Comparison of ENCODE assay signal across 9 mouse cellular contexts in genomic region chr9:75434172-75434793, GRCm38 (mm10). TPM values are rescaled to one million over a fixed set of nuclear protein-coding genes. Genes with fewer than 3 reads are reported as not detected.
DNase-seq lines count a peak whose midpoint lies in the region; ATAC-seq lines count a peak whose summit lies in the region.
"Had no signal": no experiment of that assay in that cellular context is flagged by ENCODE, and none has a peak within 500 bp of the region (broad histone marks: within the 10 kb centered on the region; RNA-seq: fewer than 3 reads in every experiment).

No protein-coding gene starts in this region.

- H3K9me3 ChIP-seq in heart, embryonic 16.5 days (replicated peaks; ENCODE audit: control insufficient read depth, low read length): no peaks in the 10 kb centered on the region
- no peaks in the 10 kb centered on the region for H3K9me3 ChIP-seq in stomach, embryonic 14.5 days (ENCODE audit: control insufficient read depth, low read depth, low read length)
- H3K9me3 ChIP-seq: midbrain, embryonic 12.5 days had no signal

- H3K27ac ChIP-seq in heart, embryonic 16.5 days (ENCODE audit: low read length): no peak overlapping the region
- H3K27ac ChIP-seq in stomach, embryonic 14.5 days (ENCODE audit: low read length): no peak overlapping the region
- H3K27ac ChIP-seq: midbrain, embryonic 12.5 days had no signal

- H3K4me2 ChIP-seq in heart, embryonic 16.5 days (ENCODE audit: low read depth, low read length): 0 out of 2 replicates have a peak overlapping the region, but pooled peaks have one; percentile 0
- no peak overlapping the region for H3K4me2 ChIP-seq in stomach, embryonic 14.5 days (replicated peaks; ENCODE audit: low read depth, low read length)
- H3K4me2 ChIP-seq: midbrain, embryonic 12.5 days had no signal

- peak; percentile 19 for DNase-seq in adrenal gland, adult 8-10 months
- no peak for DNase-seq in adrenal gland, postnatal 4 days (ENCODE audit: low spot score in 2 of 2)
- peak; percentile 88 for DNase-seq in CD4-positive helper T cell, adult 2 months (ENCODE audit: low read depth, low spot score)
- peak; percentile 63 for DNase-seq in cerebellum, adult 9-11 months
- peak; percentile 84 for DNase-seq in kidney, postnatal 14 days
- peak; percentile 88 for DNase-seq in lung, postnatal 25 days (ENCODE audit: low spot score)

- H3K9ac ChIP-seq in heart, embryonic 16.5 days (ENCODE audit: low read length): no peak overlapping the region
- no peak overlapping the region for H3K9ac ChIP-seq in stomach, embryonic 14.5 days (replicated peaks; ENCODE audit: low read depth, low read length)
- H3K9ac ChIP-seq: midbrain, embryonic 12.5 days had no signal

- H3K27me3 ChIP-seq in heart, embryonic 16.5 days (ENCODE audit: control insufficient read depth, insufficient read depth, low read length): no peaks in the 10 kb centered on the region
- H3K27me3 ChIP-seq in stomach, embryonic 14.5 days (ENCODE audit: control insufficient read depth, insufficient read depth, low read length): no peaks in the 10 kb centered on the region
- H3K27me3 ChIP-seq: midbrain, embryonic 12.5 days had no signal

- no peak for ATAC-seq in heart, embryonic 16.5 days (replicated peaks; ENCODE audit: extremely low read depth, insufficient read depth, low FRiP score)
- ATAC-seq in stomach, embryonic 14.5 days (ENCODE audit: insufficient number of reproducible peaks, insufficient read depth, low FRiP score, low read depth): peak; percentile 42; the same call in 1 of the 2 replicates

- peaks cover 14% of the 10 kb centered on the region for H3K4me1 ChIP-seq in heart, embryonic 16.5 days (ENCODE audit: control insufficient read depth, insufficient read depth, low read length)
- no peaks in the 10 kb centered on the region for H3K4me1 ChIP-seq in stomach, embryonic 14.5 days (ENCODE audit: control insufficient read depth, insufficient read depth, low read length)

- H3K4me3 ChIP-seq in heart, embryonic 16.5 days (ENCODE audit: low read length): no peak overlapping the region
- no peak overlapping the region for H3K4me3 ChIP-seq in stomach, embryonic 14.5 days (ENCODE audit: low read depth, low read length)
- H3K4me3 ChIP-seq: midbrain, embryonic 12.5 days had no signal

- WGBS in heart, embryonic 16.5 days: 35% methylated on average over 7 of the region's 7 CpGs
- 47% methylated on average over 7 of the region's 7 CpGs for whole genome bisulfite sequencing in stomach, embryonic 14.5 days

- H3K36me3 ChIP-seq in heart, embryonic 16.5 days (ENCODE audit: control insufficient read depth, insufficient read depth): no peaks in the 10 kb centered on the region
- no peaks in the 10 kb centered on the region for H3K36me3 ChIP-seq in stomach, embryonic 14.5 days (ENCODE audit: control insufficient read depth, insufficient read depth, low read length)
- H3K36me3 ChIP-seq: midbrain, embryonic 12.5 days had no signal

RNA-seq across cellular contexts. Expression of gene Leo1, which starts 7.0 kb away (rescaled TPM):
- 10 to 100 TPM; 20.7 to 25.8 (median 22.3) TPM for total RNA-seq in adrenal gland, adult 8-10 months (2022)
- 10 to 100 TPM; 36.0 to 37.0 TPM for total RNA-seq in adrenal gland, postnatal 4 days (2021)
- polyA plus RNA-seq in heart, embryonic 16.5 days (2015; fragmentation: Nextera tagmentation; extraction: Ambion mirVana): 28.1 and 32.0 TPM in 2 replicates
- 39.0 and 39.6 TPM in 2 replicates for polyA plus RNA-seq in stomach, embryonic 14.5 days (2014; fragmentation: Nextera tagmentation; extraction: Ambion mirVana)

RNA-seq across cellular contexts. Expression of gene Mapk6, which starts 24.5 kb away (rescaled TPM):
- total RNA-seq in adrenal gland, adult 8-10 months (2022): 10 to 100 TPM; 31.4 to 49.5 (median 36.9) TPM
- 10 to 100 TPM; 45.4 to 46.7 TPM for total RNA-seq in adrenal gland, postnatal 4 days (2021)
- polyA plus RNA-seq in heart, embryonic 16.5 days (2015; fragmentation: Nextera tagmentation; extraction: Ambion mirVana): 35.8 and 41.6 TPM in 2 replicates
- polyA plus RNA-seq in stomach, embryonic 14.5 days (2014; fragmentation: Nextera tagmentation; extraction: Ambion mirVana): 70.2 and 72.0 TPM in 2 replicates

Comparison
In these comparisons a context has a peak if more than half of its experiments do, and no peak if none do; other contexts are left out.
1. DNase-seq: peak in adrenal gland, adult 8-10 months (single experiment), CD4-positive helper T cell, adult 2 months (single experiment), cerebellum, adult 9-11 months (single experiment), kidney, postnatal 14 days (single experiment) and lung, postnatal 25 days (single experiment); none in adrenal gland, postnatal 4 days (0 of 2).